Mouse (Mus musculus): ENCODE results near the gene Wnt10b. TPM values are rescaled to one million over a fixed set of nuclear protein-coding genes. Genes with fewer than 3 reads are reported as not detected.
A peak's percentile ranks its signal among the peaks of the same experiment; 100 is the strongest.
"Not testable (repeated sequence)": the region's sequence is repeated elsewhere in the genome, so short reads cannot be mapped to it uniquely, and the experiment has no call there.

The Wnt10b gene
- not detected in 2 replicates for polyA plus RNA-seq (2015; fragmentation: Nextera tagmentation; extraction: Ambion mirVana)

DNA sequence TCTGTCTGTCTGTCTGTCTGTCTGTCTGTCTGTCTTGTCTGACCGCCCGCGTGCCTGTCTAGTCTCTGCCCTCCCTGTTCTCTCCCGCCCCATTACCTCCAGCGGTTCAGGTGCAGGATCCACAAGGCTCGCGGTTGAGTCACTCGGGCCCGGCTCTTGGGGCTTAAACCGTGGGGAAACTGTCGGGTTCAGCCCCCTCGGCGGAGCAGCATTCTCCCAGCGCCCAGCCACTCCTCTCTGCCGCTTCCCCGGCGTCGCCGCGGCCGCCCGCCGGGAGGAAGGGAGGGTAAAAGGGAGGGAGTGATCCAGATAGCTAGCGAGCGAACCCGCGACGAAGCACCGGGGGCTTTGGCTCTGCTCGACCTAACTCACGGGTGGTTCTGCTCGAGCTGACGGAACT, at the start of gene Wnt10b:
Wnt10b (minus strand) TSS at position 389 of the 400 bp plus-strand sequence.
- H3K4me3 ChIP-seq (replicated peaks): peak within 1 kb of the TSS; percentile 18
- H3K9ac ChIP-seq: no peak within 1 kb of the TSS
- peaks cover 29% of the 10 kb centered on the region for H3K4me1 ChIP-seq (replicated peaks)
- H3K9me3 ChIP-seq (replicated peaks): no peaks in the 10 kb centered on the region
- peaks cover 99% of the 10 kb centered on the region for H3K27me3 ChIP-seq
- no peak for ATAC-seq (ENCODE audit: insufficient read depth)
- WGBS (ENCODE audit: insufficient replicate concordance): 1% methylated on average over 30 of the region's 33 CpGs
- H3K36me3 ChIP-seq (replicated peaks): no peaks in the 10 kb centered on the region
- H3K4me2 ChIP-seq: peak within 1 kb of the TSS; percentile 8
- no peak within 1 kb of the TSS for H3K27ac ChIP-seq (replicated peaks)

DNA sequence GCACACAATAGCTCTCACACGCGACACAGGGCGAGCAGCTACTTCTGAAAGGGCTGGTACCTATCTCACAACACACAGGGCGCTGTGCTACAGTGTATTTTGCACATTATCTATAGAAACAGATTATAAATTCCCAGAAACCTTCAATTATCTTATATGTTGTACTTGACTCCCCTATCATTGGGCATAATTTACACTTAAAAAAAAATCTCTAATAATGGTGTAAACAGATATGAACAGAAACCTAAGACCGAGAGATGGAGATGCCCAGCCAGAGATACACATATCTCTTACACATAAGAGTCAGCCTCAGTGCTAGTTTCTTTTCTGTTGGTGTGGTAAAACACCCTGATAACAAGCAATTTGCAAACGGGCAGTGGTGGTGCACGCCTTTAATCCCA, 49.7 kb upstream of the Wnt10b start:
- peak overlapping the region; percentile 34 for H3K4me3 ChIP-seq (replicated peaks)
- H3K36me3 ChIP-seq (replicated peaks): peaks cover 44% of the 10 kb centered on the region
- H3K27me3 ChIP-seq: no peaks in the 10 kb centered on the region
- no peaks in the 10 kb centered on the region for H3K9me3 ChIP-seq (replicated peaks)
- H3K27ac ChIP-seq (replicated peaks): peak overlapping the region; percentile 100
- peaks cover 75% of the 10 kb centered on the region for H3K4me1 ChIP-seq (replicated peaks)
- peak overlapping the region; percentile 75 for H3K4me2 ChIP-seq
- WGBS (ENCODE audit: insufficient replicate concordance): 23% methylated on average over 7 of the region's 7 CpGs
- peak overlapping the region; percentile 39 for H3K9ac ChIP-seq
- peak; percentile 70 for ATAC-seq (ENCODE audit: insufficient read depth)

DNA sequence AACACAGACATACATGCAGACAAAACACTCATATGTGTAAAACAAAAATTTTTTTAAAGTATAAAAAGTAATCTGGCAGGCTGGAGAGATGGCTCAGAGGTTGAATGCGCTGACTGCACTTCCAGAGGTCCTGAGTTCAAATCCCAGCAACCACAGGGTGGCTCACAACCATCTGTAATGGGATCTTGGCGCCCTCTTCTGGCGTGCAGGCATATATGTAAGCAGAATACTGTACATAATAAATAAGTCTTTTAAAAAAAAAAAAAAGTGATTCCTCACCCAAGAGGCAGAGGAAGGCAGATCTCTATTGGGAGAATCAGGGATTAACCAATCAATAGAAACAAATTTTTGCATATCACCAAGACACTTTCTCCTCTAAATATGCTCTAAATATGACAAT, 45.5 kb upstream of the Wnt10b start:
- Histone ChIP-seq H3K4me2 (no peak overlapping the region), H3K4me1 (replicated peaks) (peaks cover 50% of the 10 kb centered on the region), H3K4me3 (replicated peaks) (no peak overlapping the region), H3K9me3 (replicated peaks) (no peaks in the 10 kb centered on the region), H3K9ac (no peak overlapping the region), H3K27ac (replicated peaks) (no peak overlapping the region), H3K27me3 (no peaks in the 10 kb centered on the region), H3K36me3 (replicated peaks) (peaks cover 80% of the 10 kb centered on the region)
- 64% methylated on average over 3 of the region's 3 CpGs for WGBS (ENCODE audit: insufficient replicate concordance)
- no peak for ATAC-seq (ENCODE audit: insufficient read depth)

DNA sequence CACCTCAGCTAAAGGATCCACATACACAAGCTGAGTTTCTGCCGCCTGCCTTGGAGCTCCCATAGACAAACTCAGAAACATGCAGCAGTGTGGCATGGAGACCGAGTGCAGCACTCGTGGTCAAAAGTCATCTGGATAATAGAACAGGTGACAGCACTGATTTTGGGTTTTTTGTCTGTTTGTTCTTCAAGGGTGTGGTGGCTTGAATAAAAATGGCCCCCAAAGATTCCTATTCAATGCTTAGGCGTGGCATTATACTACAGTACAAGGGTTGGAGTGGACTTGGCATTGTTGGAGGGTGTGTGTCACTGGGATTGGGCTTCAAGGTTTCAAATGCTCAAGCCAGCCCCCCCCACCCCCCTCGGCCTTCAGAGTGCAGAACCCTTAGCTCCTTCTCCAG, 44.2 kb upstream of the Wnt10b start:
- Histone ChIP-seq H3K9ac (no peak overlapping the region), H3K27me3 (no peaks in the 10 kb centered on the region), H3K4me2 (no peak overlapping the region), H3K4me1 (replicated peaks) (peaks cover 37% of the 10 kb centered on the region), H3K27ac (replicated peaks) (no peak overlapping the region), H3K36me3 (replicated peaks) (peaks cover 86% of the 10 kb centered on the region), H3K4me3 (replicated peaks) (no peak overlapping the region), H3K9me3 (replicated peaks) (no peaks in the 10 kb centered on the region)
- 83% methylated on average over 5 of the region's 5 CpGs for WGBS (ENCODE audit: insufficient replicate concordance)
- no peak for ATAC-seq (ENCODE audit: insufficient read depth)

DNA sequence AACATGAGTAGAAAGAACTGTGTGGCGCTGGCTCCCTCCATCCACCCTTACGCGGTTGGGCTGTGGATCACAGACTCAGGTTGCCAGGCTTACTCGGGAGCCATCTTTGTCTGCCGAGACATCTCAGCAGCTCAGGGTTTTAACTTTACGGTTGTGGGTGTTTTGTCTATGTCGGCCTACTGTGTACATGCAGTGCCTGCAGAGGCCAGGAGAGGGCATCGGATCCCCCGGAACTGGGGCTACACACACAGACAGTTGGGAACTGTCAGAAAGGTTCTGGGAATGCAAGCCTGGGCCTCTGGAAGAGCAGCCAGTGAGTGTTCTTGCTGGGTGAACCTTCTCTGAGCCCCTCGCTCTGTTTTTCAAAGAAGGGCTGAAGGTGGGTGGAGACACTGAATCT, 43.5 kb upstream of the Wnt10b start:
- H3K27ac ChIP-seq (replicated peaks): no peak overlapping the region
- peaks cover 30% of the 10 kb centered on the region for H3K4me1 ChIP-seq (replicated peaks)
- H3K27me3 ChIP-seq: no peaks in the 10 kb centered on the region
- no peak overlapping the region for H3K4me3 ChIP-seq (replicated peaks)
- H3K9me3 ChIP-seq (replicated peaks): no peaks in the 10 kb centered on the region
- peaks cover 94% of the 10 kb centered on the region for H3K36me3 ChIP-seq (replicated peaks)
- WGBS (ENCODE audit: insufficient replicate concordance): 63% methylated on average over 10 of the region's 10 CpGs
- no peak for ATAC-seq (ENCODE audit: insufficient read depth)
- H3K9ac ChIP-seq: no peak overlapping the region
- no peak overlapping the region for H3K4me2 ChIP-seq

DNA sequence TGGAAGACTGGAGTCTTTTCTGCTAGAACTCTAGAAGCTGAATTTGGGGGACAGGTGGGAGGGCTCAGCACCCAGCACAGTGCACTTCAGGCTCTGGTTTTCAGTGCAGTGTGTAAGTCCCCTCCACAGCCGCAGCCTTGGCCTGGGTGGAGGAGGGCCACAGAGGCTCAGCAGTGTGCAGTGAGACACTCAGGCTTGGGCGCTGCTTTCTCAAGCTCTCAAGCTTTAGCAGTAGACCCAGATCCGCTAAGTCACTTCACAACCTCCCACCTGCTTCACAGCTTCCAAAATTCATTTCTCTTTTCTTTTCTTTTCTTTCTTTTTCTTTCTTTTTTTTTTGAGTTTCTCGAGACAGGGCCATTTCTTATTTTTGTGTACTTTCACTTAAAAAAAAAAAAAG, 43.0 kb upstream of the Wnt10b start:
- no peak overlapping the region for H3K27ac ChIP-seq (replicated peaks)
- peaks cover 98% of the 10 kb centered on the region for H3K36me3 ChIP-seq (replicated peaks)
- no peak overlapping the region for H3K4me3 ChIP-seq (replicated peaks)
- H3K9me3 ChIP-seq (replicated peaks): no peaks in the 10 kb centered on the region
- H3K27me3 ChIP-seq: no peaks in the 10 kb centered on the region
- H3K9ac ChIP-seq: no peak overlapping the region
- H3K4me1 ChIP-seq (replicated peaks): peaks cover 25% of the 10 kb centered on the region
- no peak overlapping the region for H3K4me2 ChIP-seq
- 86% methylated on average over 4 of the region's 4 CpGs for WGBS (ENCODE audit: insufficient replicate concordance)
- no peak for ATAC-seq (ENCODE audit: insufficient read depth)

DNA sequence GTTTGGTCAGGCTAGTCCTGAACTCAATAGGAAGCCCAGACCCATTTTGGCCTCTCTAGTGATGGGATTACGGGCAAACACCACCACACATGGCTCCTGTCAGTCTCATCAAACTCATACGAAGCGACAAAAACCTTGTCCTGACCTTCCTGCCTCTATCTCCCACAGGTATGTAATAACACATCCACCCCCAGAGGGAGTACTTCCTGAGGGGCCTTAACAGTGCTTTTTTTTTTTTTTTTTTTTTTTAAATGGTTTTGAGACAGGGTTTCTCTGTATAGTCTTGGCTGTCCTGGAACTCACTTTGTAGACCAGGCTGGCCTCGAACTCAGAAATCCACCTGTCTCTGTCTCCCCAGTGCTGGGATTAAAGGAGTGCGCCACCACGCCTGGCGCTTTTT, 40.2 kb upstream of the Wnt10b start:
- ATAC-seq (ENCODE audit: insufficient read depth): no peak
- H3K27me3 ChIP-seq: no peaks in the 10 kb centered on the region
- no peak overlapping the region for H3K4me2 ChIP-seq
- H3K36me3 ChIP-seq (replicated peaks): peaks cover 98% of the 10 kb centered on the region
- H3K4me3 ChIP-seq (replicated peaks): no peak overlapping the region
- H3K9me3 ChIP-seq (replicated peaks): no peaks in the 10 kb centered on the region
- H3K9ac ChIP-seq: no peak overlapping the region
- H3K27ac ChIP-seq (replicated peaks): no peak overlapping the region
- 89% methylated on average over 7 of the region's 7 CpGs for WGBS (ENCODE audit: insufficient replicate concordance)
- 0 out of 2 replicates have a peak, but pooled peaks cover 3% of the 10 kb centered on the region for H3K4me1 ChIP-seq (replicated peaks)

DNA sequence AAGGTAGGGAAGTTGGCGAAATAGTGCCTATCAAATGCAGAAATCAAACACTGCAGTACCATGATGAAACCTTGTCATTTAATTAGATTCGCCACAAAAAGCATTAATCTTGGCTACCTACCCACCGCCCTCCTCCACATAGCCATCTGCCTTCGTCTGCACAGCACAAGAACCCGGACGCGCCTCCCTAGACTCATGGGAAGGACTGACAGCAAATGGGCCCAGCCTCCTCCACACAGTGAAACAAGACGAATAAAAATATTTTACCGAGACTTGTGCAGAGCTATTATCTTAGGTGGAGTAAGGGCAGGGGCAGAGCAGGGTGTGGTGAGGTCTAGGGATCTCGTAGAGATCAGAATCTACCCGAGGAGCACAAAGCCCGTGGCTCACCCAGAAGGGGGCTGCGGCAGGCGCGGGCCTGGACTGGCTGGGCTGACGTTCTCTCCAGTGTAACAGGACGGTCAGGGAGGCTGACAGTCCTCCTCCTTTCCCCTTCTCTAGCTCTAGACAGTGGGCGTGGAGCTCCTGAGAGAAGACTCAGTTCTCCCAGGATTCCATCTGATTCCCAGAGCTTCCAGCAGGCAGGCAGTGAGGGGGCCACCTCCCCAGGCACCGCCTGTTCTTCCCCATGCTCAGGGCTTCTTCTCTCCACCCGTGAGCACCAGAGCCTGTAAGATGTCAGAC, 34.9 kb upstream of the Wnt10b start:
- Histone ChIP-seq H3K36me3 (replicated peaks) (peaks cover 74% of the 10 kb centered on the region), H3K4me1 (replicated peaks) (peaks cover 4% of the 10 kb centered on the region), H3K27ac (replicated peaks) (no peak overlapping the region), H3K27me3 (peaks cover 30% of the 10 kb centered on the region), H3K9ac (no peak overlapping the region), H3K4me3 (replicated peaks) (no peak overlapping the region), H3K9me3 (replicated peaks) (no peaks in the 10 kb centered on the region), H3K4me2 (no peak overlapping the region)
- 77% methylated on average over 20 of the region's 20 CpGs for whole genome bisulfite sequencing (ENCODE audit: insufficient replicate concordance)
- no peak for ATAC-seq (ENCODE audit: insufficient read depth)

DNA sequence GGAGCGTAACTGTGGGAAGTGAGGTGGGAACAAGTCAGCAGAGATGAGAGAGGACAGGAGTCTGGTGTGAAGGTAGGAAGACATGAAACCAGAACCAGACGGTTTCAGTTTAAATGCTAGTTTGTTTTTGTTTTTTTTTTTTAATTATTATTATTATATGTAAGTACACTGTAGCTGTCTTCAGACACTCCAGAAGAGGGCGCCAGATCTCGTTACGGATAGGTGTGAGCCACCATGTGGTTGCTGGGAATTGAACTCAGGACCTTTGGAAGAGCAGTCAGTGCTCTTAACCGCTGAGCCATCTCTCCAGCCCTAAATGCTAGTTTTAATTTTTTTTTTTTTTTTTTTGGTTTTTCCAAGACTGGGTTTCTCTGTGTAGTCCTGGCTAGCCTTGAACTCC, 32.3 kb upstream of the Wnt10b start:
- WGBS (ENCODE audit: insufficient replicate concordance): 62% methylated on average over 6 of the region's 6 CpGs
- H3K4me1 ChIP-seq (replicated peaks): peaks cover 31% of the 10 kb centered on the region
- not testable (repeated sequence) for ATAC-seq (ENCODE audit: insufficient read depth); H3K9me3 ChIP-seq (replicated peaks); H3K4me2 ChIP-seq; H3K4me3 ChIP-seq (replicated peaks); H3K9ac ChIP-seq; H3K27ac ChIP-seq (replicated peaks)
- H3K27me3 ChIP-seq: peaks cover 56% of the 10 kb centered on the region
- peaks cover 48% of the 10 kb centered on the region for H3K36me3 ChIP-seq (replicated peaks)

DNA sequence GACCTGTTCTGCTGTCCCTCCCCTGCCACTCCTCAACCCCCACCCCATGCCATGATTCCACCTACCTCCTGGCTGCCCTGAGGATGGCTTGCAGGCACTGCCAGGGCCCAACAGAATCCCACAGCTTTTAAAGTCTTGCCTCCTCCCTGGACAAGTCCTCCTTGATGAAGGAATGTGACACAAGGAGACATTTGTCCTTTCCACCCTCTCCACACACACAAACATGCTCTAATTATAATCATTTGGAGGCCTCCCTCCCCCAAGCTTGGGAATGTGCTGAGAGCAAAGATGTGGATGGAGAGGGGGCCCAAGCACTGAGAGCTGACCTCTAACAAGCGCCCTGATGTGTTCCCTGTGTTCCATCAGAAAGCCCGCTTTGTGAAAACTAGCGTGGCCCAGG, 31.4 kb upstream of the Wnt10b start, which contains the start of gene Ddn:
Ddn (minus strand) TSS at position 101 of the 400 bp plus-strand sequence.
- Histone ChIP-seq H3K4me2 (peak within 1 kb of the TSS; percentile 62; the same call in 1 of the 2 replicates), H3K4me3 (replicated peaks) (no peak within 1 kb of the TSS)

DNA sequence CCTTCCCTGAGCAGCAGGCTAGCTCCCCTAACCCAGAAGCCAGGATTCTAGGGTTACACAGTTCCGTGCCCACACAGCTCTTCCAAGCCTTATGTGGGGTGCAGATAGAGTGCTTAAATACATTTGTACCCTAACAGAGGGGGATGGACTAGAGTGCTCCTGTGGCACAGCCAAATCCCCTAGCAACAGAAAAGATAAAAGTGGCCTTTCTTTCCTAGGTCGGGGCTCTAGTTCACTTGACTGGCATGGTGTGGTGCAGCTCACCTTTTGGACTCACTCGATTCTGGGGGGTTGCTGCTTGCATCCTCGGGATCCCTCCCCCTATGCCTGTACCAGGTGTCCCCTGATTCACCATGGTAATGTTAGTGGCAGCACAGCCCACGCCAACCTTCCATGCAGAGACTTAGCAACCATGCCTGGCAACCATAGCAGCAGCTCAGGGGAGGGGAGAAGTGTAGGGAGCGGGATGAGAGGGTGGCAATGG, 30.7 kb upstream of the Wnt10b start:
- no peak overlapping the region for H3K4me3 ChIP-seq (replicated peaks)
- H3K27me3 ChIP-seq: peaks cover 72% of the 10 kb centered on the region
- no peak for ATAC-seq (ENCODE audit: insufficient read depth)

More for the DNA sequence above, 31.4 kb upstream of the Wnt10b start, which contains the start of gene Ddn:
- H3K27ac ChIP-seq (replicated peaks): no peak within 1 kb of the TSS
- H3K9me3 ChIP-seq (replicated peaks): no peaks in the 10 kb centered on the region
- no peak for ATAC-seq (ENCODE audit: insufficient read depth)
- H3K4me1 ChIP-seq (replicated peaks): peaks cover 36% of the 10 kb centered on the region
- no peak within 1 kb of the TSS for H3K9ac ChIP-seq
- 59% methylated on average over 3 of the region's 3 CpGs for WGBS (ENCODE audit: insufficient replicate concordance)
- peaks cover 65% of the 10 kb centered on the region for H3K27me3 ChIP-seq
- H3K36me3 ChIP-seq (replicated peaks): peaks cover 40% of the 10 kb centered on the region

More for the DNA sequence above, 30.7 kb upstream of the Wnt10b start:
- WGBS (ENCODE audit: insufficient replicate concordance): 14% methylated on average over 6 of the region's 6 CpGs
- no peaks in the 10 kb centered on the region for H3K9me3 ChIP-seq (replicated peaks)
- H3K9ac ChIP-seq: no peak overlapping the region
- peaks cover 33% of the 10 kb centered on the region for H3K36me3 ChIP-seq (replicated peaks)
- H3K4me2 ChIP-seq: no peak overlapping the region
- peaks cover 43% of the 10 kb centered on the region for H3K4me1 ChIP-seq (replicated peaks)
- no peak overlapping the region for H3K27ac ChIP-seq (replicated peaks)
